Mouse (Mus musculus) hindbrain, embryonic 10.5 days (tissue): ENCODE data around the gene Dok5. TPM values are rescaled to one million over a fixed set of nuclear protein-coding genes. Genes with fewer than 3 reads are reported as not detected.
A peak's percentile ranks its signal among the peaks of the same experiment; 100 is the strongest.

Source experiments
- DNase-seq: peaks from one replicate; pipeline ENCODE4 v3.0.0-alpha.2; 2017; ENCODE audit warnings: low spot score
- H3K27ac ChIP-seq: fragments of 300-500 bp; sonication (generic); 2 replicates; pipeline ENCODE4 v1.5.1; 2016; ENCODE audit warnings: mild to moderate bottlenecking, moderate library complexity
- H3K27me3 ChIP-seq: fragments of 300-500 bp; sonication (generic); 2 replicates; pipeline ENCODE4 v1.6.1; 2016; ENCODE audit warnings: mild to moderate bottlenecking; ENCODE audit not compliant: poor library complexity, insufficient read depth, severe bottlenecking
- H3K36me3 ChIP-seq: fragments of 300-500 bp; sonication (generic); 2 replicates; pipeline ENCODE4 v1.6.1; 2016; ENCODE audit warnings: mild to moderate bottlenecking, moderate library complexity
- H3K4me1 ChIP-seq: fragments of 300-500 bp; sonication (generic); replicated peaks from 2 replicates; pipeline ENCODE4 v1.6.1; 2016; ENCODE audit warnings: mild to moderate bottlenecking
- H3K4me3 ChIP-seq: fragments of 300-500 bp; sonication (generic); 2 replicates; pipeline ENCODE4 v1.5.1; 2016; ENCODE audit warnings: mild to moderate bottlenecking, moderate library complexity
- H3K9me3 ChIP-seq: fragments of 300-500 bp; sonication (generic); 2 replicates; pipeline ENCODE4 v1.6.1; 2016; ENCODE audit warnings: mild to moderate bottlenecking, moderate library complexity
- WGBS: fragments of 180-500 bp; shearing (Covaris S2); methylation state at CpG from one replicate; pipeline ENCODE4 v1.1.7; 2016; 5-methylcytosine and 5-hydroxymethylcytosine counted together
- polyA plus RNA-seq: library from polyadenylated mRNA; unstranded; fragments of >200 nt; fragmentation: Nextera tagmentation; extraction: Ambion mirVana; gene quantifications from 2 replicates; pipeline ENCODE4 v1.2.1, GENCODE M21; 2016

Gene Dok5
- polyA plus RNA-seq, 1 experiment from 2014 or later, result 12.7 TPM

GRCm38 (mm10) chr2:170748901-170749300 lies 17.3 kb downstream of the Dok5 start:
- WGBS, result 89% methylated on average over 3 of the region's 3 CpGs
- H3K9me3 ChIP-seq, result peaks cover 4% of the 10 kb centered on the region; the same call in 1 of the 2 replicates
- peaks cover 9% of the 10 kb centered on the region; the same call in 1 of the 2 replicates for H3K4me1 ChIP-seq
- no peaks in the 10 kb centered on the region for H3K36me3 ChIP-seq
- DNase-seq, result no peak
- no peak overlapping the region for H3K27ac ChIP-seq
- no peaks in the 10 kb centered on the region for H3K27me3 ChIP-seq
- no peak overlapping the region for H3K4me3 ChIP-seq

- Histone ChIP-seq H3K27me3 (no peaks in the 10 kb centered on the region), H3K27ac (no peak overlapping the region), H3K36me3 (no peaks in the 10 kb centered on the region), H3K4me1 (peaks cover 29% of the 10 kb centered on the region), H3K9me3 (no peaks in the 10 kb centered on the region), H3K4me3 (no peak overlapping the region)
- WGBS, result 86% methylated on average over 10 of the region's 10 CpGs
- DNase-seq, result no peak
Measured at GRCm38 (mm10) chr2:170752191-170752850, 20.7 kb downstream of the Dok5 start.

- Histone ChIP-seq H3K4me3 (no peak overlapping the region), H3K27ac (peak overlapping the region; percentile 82), H3K36me3 (no peaks in the 10 kb centered on the region), H3K4me1 (peaks cover 52% of the 10 kb centered on the region), H3K27me3 (no peaks in the 10 kb centered on the region), H3K9me3 (no peaks in the 10 kb centered on the region)
- 36% methylated on average over 2 of the region's 2 CpGs for WGBS
- no peak for DNase-seq
Measured at GRCm38 (mm10) chr2:170755817-170756216, 24.2 kb downstream of the Dok5 start.

GRCm38 (mm10) chr2:170756667-170757066 lies 25.1 kb downstream of the Dok5 start:
- Histone ChIP-seq H3K4me1 (peaks cover 52% of the 10 kb centered on the region), H3K9me3 (no peaks in the 10 kb centered on the region), H3K27ac (peak overlapping the region; percentile 82), H3K4me3 (no peak overlapping the region), H3K36me3 (no peaks in the 10 kb centered on the region), H3K27me3 (no peaks in the 10 kb centered on the region)
- WGBS, result 74% methylated on average over 7 of the region's 7 CpGs
- no peak for DNase-seq

GRCm38 (mm10) chr2:170757228-170757875 lies 25.7 kb downstream of the Dok5 start:
- Histone ChIP-seq H3K9me3 (no peaks in the 10 kb centered on the region), H3K4me1 (peaks cover 52% of the 10 kb centered on the region), H3K27ac (peak overlapping the region; percentile 82), H3K36me3 (no peaks in the 10 kb centered on the region), H3K4me3 (no peak overlapping the region), H3K27me3 (no peaks in the 10 kb centered on the region)
- 45% methylated on average over 14 of the region's 14 CpGs for WGBS
- DNase-seq, result peak; percentile 28

GRCm38 (mm10) chr2:170758201-170758600 lies 26.6 kb downstream of the Dok5 start:
- Histone ChIP-seq H3K4me1 (peaks cover 52% of the 10 kb centered on the region), H3K27me3 (no peaks in the 10 kb centered on the region), H3K36me3 (no peaks in the 10 kb centered on the region), H3K9me3 (no peaks in the 10 kb centered on the region), H3K27ac (peak overlapping the region; percentile 82; the same call in 1 of the 2 replicates), H3K4me3 (no peak overlapping the region)
- 91% methylated on average over 5 of the region's 5 CpGs for WGBS
- no peak for DNase-seq

- WGBS, result 88% methylated on average over 3 of the region's 3 CpGs
- H3K4me1 ChIP-seq, result peaks cover 11% of the 10 kb centered on the region; the same call in 1 of the 2 replicates
- H3K4me3 ChIP-seq, result no peak overlapping the region
- no peaks in the 10 kb centered on the region for H3K36me3 ChIP-seq
- no peak overlapping the region for H3K27ac ChIP-seq
- no peaks in the 10 kb centered on the region for H3K9me3 ChIP-seq
- no peaks in the 10 kb centered on the region for H3K27me3 ChIP-seq
- no peak for DNase-seq
Measured at GRCm38 (mm10) chr2:170764704-170765103, 33.1 kb downstream of the Dok5 start.

- no peak for DNase-seq
- Histone ChIP-seq H3K4me1 (peaks cover 29% of the 10 kb centered on the region), H3K27ac (peak overlapping the region; percentile 5; the same call in 1 of the 2 replicates), H3K36me3 (no peaks in the 10 kb centered on the region), H3K9me3 (no peaks in the 10 kb centered on the region), H3K27me3 (no peaks in the 10 kb centered on the region), H3K4me3 (no peak overlapping the region)
- WGBS, result 77% methylated on average over 8 of the region's 8 CpGs
Measured at GRCm38 (mm10) chr2:170767243-170767642, 35.6 kb downstream of the Dok5 start.

GRCm38 (mm10) chr2:170768699-170769098 lies 37.1 kb downstream of the Dok5 start:
- H3K27ac ChIP-seq, result 0 out of 2 replicates have a peak overlapping the region, but pooled peaks have one; percentile 12
- no peaks in the 10 kb centered on the region for H3K9me3 ChIP-seq
- H3K36me3 ChIP-seq, result no peaks in the 10 kb centered on the region
- no peaks in the 10 kb centered on the region for H3K27me3 ChIP-seq
- no peak overlapping the region for H3K4me3 ChIP-seq
- peaks cover 44% of the 10 kb centered on the region for H3K4me1 ChIP-seq
- DNase-seq, result no peak
- 80% methylated on average over 6 of the region's 6 CpGs for WGBS

- peaks cover 56% of the 10 kb centered on the region for H3K4me1 ChIP-seq
- WGBS, result 0% methylated on average over 1 of the region's 1 CpGs
- H3K36me3 ChIP-seq, result no peaks in the 10 kb centered on the region
- DNase-seq, result no peak
- H3K4me3 ChIP-seq, result no peak overlapping the region
- H3K9me3 ChIP-seq, result no peaks in the 10 kb centered on the region
- no peaks in the 10 kb centered on the region for H3K27me3 ChIP-seq
- H3K27ac ChIP-seq, result peak overlapping the region; percentile 88
Measured at GRCm38 (mm10) chr2:170771555-170771954, 39.9 kb downstream of the Dok5 start.

GRCm38 (mm10) chr2:170772126-170772884 lies 40.7 kb downstream of the Dok5 start:
- Histone ChIP-seq H3K4me3 (peak overlapping the region; percentile 38), H3K27me3 (no peaks in the 10 kb centered on the region), H3K27ac (peak overlapping the region; percentile 88), H3K36me3 (no peaks in the 10 kb centered on the region), H3K9me3 (no peaks in the 10 kb centered on the region), H3K4me1 (peaks cover 54% of the 10 kb centered on the region)
- peak; percentile 69 for DNase-seq
- WGBS, result 3% methylated on average over 19 of the region's 19 CpGs

- H3K27ac ChIP-seq, result peak overlapping the region; percentile 88
- no peak for DNase-seq
- no peaks in the 10 kb centered on the region for H3K27me3 ChIP-seq
- H3K4me3 ChIP-seq, result peak overlapping the region; percentile 38
- H3K9me3 ChIP-seq, result no peaks in the 10 kb centered on the region
- H3K4me1 ChIP-seq, result peaks cover 51% of the 10 kb centered on the region
- no peaks in the 10 kb centered on the region for H3K36me3 ChIP-seq
- WGBS, result 34% methylated on average over 8 of the region's 8 CpGs
Measured at GRCm38 (mm10) chr2:170772885-170773270, 41.3 kb downstream of the Dok5 start.

- H3K9me3 ChIP-seq, result no peaks in the 10 kb centered on the region
- DNase-seq, result no peak
- peaks cover 50% of the 10 kb centered on the region for H3K4me1 ChIP-seq
- no peaks in the 10 kb centered on the region for H3K36me3 ChIP-seq
- H3K27ac ChIP-seq, result peak overlapping the region; percentile 66; the same call in 1 of the 2 replicates
- H3K4me3 ChIP-seq, result no peak overlapping the region
- 86% methylated on average over 15 of the region's 15 CpGs for WGBS
- H3K27me3 ChIP-seq, result no peaks in the 10 kb centered on the region
Measured at GRCm38 (mm10) chr2:170775577-170775976, 44.0 kb downstream of the Dok5 start.
